Mouse (Mus musculus): Measurements from ENCODE around the gene Ppp3r1. TPM values are rescaled to one million over a fixed set of nuclear protein-coding genes. Genes with fewer than 3 reads are reported as not detected.

Gene Ppp3r1
- 68.7 TPM for polyA plus RNA-seq (2014; fragmentation: Illumina TruSeq; extraction: RNeasy Lipid Tissue Mini Kit (QIAGEN cat#74804); ENCODE audit: low read depth, low replicate concordance)

DNA sequence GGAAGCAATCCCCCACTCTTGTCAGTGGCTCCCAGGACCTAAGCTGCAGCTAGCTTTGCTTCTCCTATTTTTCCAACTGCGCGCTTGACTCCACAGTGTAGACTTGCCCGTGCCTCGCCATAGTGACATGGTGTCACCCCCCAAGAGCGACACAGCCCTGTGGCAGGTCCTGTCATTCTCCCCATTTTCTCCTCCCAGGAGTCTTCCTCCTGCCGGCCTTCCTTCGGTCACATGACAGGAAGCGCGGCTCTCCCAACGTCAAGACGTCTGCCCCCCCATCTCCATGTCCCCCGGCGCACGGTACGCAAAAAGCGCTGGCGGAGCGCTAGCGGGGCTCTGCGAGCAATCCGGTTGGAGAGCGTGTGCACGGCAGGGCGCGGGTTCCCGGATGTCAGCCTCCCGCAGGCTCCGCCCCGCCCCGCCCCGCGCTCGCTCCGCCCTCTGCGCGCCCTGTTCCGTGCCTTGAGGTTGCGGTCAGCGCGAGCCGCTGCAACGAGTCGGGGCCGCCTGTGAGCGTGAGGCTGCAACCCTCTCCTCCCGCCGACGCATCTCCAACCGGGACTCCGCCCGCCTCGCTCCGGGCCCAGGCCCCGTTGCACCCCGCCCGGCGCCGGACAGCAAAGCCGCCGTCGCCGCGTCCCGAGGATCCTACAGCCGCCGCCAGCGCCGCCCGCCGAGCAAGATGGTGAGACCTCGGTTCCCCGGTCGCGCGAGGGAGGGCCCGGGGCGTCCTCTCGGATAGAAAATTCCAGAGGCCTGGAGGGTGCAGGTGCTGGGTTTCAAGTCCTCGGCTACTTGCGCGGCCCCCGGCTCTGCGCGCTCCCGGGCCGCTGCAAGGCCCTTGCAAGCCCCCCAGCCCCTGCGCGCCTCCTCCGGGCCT lies at the start of gene Ppp3r1:
Ppp3r1 (plus strand) TSS at position 406 of the 880 bp plus-strand sequence.

DNA sequence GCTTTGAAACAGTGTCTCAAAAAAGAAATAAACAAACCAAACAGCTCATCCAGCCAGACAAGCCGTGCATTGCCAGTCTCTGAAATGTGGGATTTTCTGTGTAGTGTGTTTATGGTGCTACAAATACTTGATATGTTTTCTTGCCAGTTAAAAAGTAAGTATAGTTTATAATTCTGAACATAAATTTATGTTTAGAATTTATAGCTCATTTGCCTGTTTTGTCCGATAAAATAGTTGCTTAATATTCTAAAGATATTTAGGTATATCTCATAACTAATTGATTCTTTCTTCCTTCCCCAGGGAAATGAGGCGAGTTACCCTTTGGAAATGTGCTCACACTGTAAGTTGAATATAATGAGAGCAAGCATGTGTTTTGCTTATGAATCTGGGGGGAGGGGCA lies 22.7 kb downstream of the Ppp3r1 start, which contains the start of gene Wdr92:
Wdr92 (plus strand) TSS at position 301 of the 400 bp plus-strand sequence.

DNA sequence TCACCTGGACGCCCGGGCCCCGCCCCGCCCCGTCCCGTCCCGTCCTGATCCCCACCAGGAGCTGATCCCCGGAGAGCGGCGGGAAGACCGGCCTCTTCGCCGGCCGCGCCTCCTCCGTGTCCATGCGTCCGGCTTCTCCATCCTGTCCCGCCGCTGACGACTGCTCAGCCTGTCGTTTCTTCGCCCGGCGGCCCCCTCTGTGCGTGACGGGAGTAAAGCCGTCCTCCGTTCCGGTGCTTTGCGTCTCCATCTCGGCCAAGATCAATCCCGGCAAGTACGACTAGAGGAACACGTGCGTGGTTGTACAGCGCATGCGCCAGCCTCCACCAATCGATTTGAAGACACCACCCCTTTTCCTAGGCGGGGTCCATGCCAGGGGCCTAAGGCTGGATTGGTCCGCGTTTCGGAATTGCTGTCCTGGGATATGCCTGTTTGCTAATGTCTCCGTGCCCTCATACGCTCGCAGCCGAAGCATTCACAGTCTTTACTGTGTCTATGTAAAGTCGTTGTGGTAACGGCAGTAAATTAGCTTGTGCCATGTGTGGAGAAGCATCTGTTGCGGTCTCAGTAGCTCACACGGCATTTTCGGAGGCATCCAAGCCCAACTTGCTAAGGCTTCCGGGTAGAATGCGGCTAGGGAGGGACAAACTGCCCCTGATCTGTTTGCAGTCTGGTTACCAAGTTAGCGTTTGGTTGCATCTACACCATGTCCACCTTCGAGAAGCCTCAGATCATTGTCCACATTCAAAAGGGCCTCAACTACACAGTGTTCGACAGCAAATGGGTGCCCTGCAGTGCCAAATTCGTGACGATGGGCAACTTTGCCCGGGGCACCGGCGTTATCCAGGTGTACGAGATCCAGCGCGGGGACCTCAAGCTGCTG lies 52.4 kb downstream of the Ppp3r1 start, which contains the start of gene Pno1:
Pno1 (minus strand) TSS at position 311 of the 883 bp plus-strand sequence.

Other genes starting within 250 kb of the Ppp3r1 start
- 5.2 TPM for gene Fbxo48, start 207.9 kb upstream of the Ppp3r1 start, polyA plus RNA-seq (2014; fragmentation: Illumina TruSeq; extraction: RNeasy Lipid Tissue Mini Kit (QIAGEN cat#74804); ENCODE audit: low read depth, low replicate concordance)
- 0.81 TPM for gene Cnrip1, start 107.7 kb upstream of the Ppp3r1 start, polyA plus RNA-seq (2014; fragmentation: Illumina TruSeq; extraction: RNeasy Lipid Tissue Mini Kit (QIAGEN cat#74804); ENCODE audit: low read depth, low replicate concordance)
- gene Plek, start 106.9 kb upstream of the Ppp3r1 start, polyA plus RNA-seq (2014; fragmentation: Illumina TruSeq; extraction: RNeasy Lipid Tissue Mini Kit (QIAGEN cat#74804); ENCODE audit: low read depth, low replicate concordance) = 1.2 TPM
- 19.5 TPM for gene Wdr92, start 22.8 kb downstream of the Ppp3r1 start, polyA plus RNA-seq (2014; fragmentation: Illumina TruSeq; extraction: RNeasy Lipid Tissue Mini Kit (QIAGEN cat#74804); ENCODE audit: low read depth, low replicate concordance)
- 56.8 TPM for gene Pno1, start 52.3 kb downstream of the Ppp3r1 start, polyA plus RNA-seq (2014; fragmentation: Illumina TruSeq; extraction: RNeasy Lipid Tissue Mini Kit (QIAGEN cat#74804); ENCODE audit: low read depth, low replicate concordance)
- gene C1d, start 98.3 kb downstream of the Ppp3r1 start, polyA plus RNA-seq (2014; fragmentation: Illumina TruSeq; extraction: RNeasy Lipid Tissue Mini Kit (QIAGEN cat#74804); ENCODE audit: low read depth, low replicate concordance) = 35.8 TPM

Data from testis, adult 10 weeks (tissue).